Mouse (Mus musculus) adrenal gland, adult 18-20 months (tissue): Measurements from ENCODE around the gene Nemp2. TPM values are rescaled to one million over a fixed set of nuclear protein-coding genes. Genes with fewer than 3 reads are reported as not detected.
"Not testable (repeated sequence)": the region's sequence is repeated elsewhere in the genome, so short reads cannot be mapped to it uniquely, and the experiment has no call there.

Experiments used
- DNase-seq, 2 experiments: peaks; one replicate each; pipeline ENCODE4 v3.0.0; 2021 to 2022; ENCODE audit warnings: low spot score in 2 of 2
- total RNA-seq, 2 experiments: library from RNA; stranded (reverse); gene quantifications; 1 replicate in 1 of 2; 2 replicates in 1 of 2; pipeline ENCODE4 v1.2.3; 2021

Nemp2 gene
- total RNA-seq, 2 experiments from 2014 or later, result 1.5 to 1.9 TPM

- DNase-seq, result no peak
Measured at GRCm38 (mm10) chr1:52652601-52653253, 22.2 kb downstream of the Nemp2 start.

DNA sequence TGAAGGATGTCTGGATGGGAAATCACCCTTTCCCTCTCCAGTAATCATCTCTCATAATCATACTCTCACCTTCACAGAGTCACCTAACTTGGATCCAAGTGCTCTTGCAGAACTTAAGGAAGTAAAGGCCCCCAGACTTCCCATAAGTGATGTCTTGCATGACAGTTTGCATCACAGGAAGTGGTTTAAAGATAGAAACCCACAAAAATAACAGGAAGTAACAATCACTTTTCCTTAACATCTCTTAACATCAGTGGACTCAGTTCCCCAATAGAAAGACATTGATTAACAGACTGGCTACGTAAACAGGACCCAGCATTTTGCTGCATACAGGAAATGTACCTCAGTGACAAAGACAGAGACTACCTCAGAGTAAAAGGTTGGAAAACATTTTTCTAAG is 22.9 kb downstream of the Nemp2 start:
- DNase-seq, result no peak

DNA sequence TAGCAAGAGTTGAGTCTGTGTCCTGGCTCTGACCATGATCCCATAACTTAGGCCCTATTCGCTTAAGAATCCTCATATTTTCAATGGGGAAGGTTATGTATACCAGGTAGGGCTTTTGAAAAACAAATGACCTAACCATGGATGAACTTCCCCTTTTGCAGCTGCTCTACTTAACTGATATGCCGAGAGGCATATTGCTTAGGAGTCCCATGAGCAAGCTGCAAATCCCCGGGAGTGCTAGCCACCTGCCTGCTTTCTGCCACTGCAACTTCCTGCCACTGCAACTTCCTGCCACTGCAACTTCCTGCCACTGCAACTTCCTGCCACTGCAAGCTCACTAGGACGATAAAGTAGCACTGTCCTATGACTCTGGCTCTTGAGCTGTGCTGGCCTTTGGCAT is 24.6 kb downstream of the Nemp2 start:
- DNase-seq, result no peak

GRCm38 (mm10) chr1:52658160-52658559 is 27.7 kb downstream of the Nemp2 start:
- no peak for DNase-seq

DNA sequence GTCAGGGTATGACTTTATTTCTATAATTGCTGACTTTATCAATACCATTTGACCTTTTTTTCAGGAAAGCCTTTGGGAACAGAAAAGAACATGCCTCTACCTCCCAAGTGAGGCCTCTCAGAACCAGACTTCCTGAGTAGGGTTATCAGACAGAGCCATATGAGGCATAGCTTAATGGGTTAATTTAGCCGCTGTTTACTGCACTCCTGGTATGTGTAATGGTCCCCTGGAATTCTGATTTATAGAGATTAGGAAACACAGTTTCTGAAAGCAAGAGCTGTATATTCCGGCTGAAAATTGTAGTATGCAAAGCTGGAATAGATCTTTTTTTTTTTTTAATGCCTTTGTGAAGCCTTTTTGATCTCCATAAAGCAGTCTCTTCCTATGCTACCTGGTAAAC is 29.8 kb downstream of the Nemp2 start:
- DNase-seq, result no peak

DNA sequence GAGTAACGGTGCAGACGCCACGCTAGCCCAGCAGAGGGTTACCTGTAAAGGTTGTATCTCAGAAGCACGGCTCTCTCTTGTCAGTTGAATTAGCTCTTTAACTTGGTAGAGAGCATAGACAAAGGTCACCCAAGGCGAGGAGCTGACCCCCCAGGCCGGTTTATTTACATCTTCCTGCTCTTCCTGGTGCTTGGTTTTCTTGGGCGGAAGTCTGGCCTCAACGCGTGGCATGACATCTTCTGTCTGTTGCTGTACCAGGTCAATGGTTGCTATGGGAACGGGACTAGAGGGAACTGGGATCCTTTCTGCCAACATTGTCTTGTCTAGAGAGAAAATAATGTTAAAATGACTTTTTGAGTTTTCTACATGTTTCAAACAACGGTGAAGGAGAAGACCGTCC is 30.3 kb downstream of the Nemp2 start:
- DNase-seq, result no peak

DNA sequence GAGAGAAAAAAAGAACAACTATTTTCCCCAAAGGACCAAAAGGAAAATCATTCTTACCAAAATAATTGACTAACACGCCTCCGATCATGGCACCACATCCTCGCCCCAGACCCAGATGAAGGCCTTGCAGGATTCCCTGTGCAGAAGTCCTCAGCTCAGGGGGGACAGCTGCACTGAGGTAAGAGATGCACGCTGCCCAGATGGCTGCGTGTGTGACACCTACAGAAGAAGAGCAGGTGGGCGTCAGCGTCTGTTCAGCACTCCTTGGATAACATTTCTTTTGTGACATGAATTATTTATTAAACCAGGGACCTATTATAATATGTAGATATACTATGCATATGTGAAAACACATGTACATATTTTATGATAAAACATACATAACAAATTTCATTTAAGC is 32.7 kb downstream of the Nemp2 start:
- no peak for DNase-seq

GRCm38 (mm10) chr1:52668743-52669323 is 38.3 kb downstream of the Nemp2 start:
- DNase-seq, result no peak

DNA sequence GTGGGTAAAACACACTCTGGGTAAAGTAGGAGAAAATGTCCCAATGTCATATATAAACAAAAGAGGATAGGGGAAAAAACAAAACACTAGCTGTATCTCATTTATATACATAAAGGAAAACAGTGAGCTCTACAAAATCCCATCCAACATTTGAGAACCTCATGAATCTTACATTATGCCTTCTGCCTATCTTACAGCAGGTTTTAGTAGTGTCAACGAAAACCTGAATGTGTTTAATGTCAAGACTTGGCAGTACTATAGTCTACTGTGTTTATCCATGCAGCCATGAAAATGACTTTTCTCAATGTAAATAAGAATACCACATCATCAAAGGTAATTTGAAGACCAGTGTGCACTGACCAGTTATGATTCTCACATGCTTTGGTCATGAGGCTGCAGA is 39.4 kb downstream of the Nemp2 start:
- DNase-seq, result no peak

- no peak for DNase-seq
Measured at GRCm38 (mm10) chr1:52675561-52676551, 45.4 kb downstream of the Nemp2 start.

- DNase-seq, result peak in 1 of 2 experiments; percentile 21
Measured at GRCm38 (mm10) chr1:52676621-52677020, 46.1 kb downstream of the Nemp2 start.

- no peak for DNase-seq
Measured at GRCm38 (mm10) chr1:52683550-52683949, 53.0 kb downstream of the Nemp2 start.

DNA sequence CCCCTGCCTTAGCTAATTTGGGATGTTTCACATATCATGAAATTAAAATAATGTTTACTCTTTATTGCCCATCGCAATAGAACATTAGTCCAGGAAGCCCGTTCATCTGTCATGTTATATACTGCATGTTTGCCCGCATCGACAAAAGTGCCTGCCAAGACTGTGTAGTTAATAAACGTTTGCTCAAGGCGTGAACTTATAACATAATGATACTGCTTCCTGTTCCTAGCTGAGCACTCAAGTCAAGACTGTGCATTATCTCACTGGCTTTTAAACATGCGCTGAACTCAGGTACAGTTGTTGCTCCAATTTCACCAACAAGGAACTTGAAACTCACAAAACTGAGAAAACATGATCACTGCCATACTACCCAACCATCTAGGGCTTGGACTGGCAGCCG is 57.1 kb downstream of the Nemp2 start:
- no peak for DNase-seq

DNA sequence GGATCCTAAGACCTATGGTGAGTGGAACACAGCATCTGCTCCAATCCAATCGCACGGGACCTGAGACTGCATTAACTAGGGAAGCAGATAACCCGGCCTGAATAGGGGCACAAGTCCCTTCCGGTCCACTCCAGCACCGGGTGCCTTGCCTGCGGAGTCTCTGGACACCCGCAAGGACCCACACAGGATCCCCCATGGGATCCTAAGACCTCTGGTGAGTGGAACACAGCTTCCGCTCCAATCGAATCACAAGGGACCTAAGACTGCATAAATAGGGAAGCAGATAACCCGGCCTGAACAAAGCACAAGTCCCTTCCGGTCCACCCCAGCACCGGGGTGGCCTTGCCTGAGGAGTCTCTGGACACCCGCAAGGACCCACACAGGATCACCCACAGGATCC is 64.0 kb downstream of the Nemp2 start:
- DNase-seq, result not testable (repeated sequence)

Other genes with a start within 250 kb of the Nemp2 start
- 10 to 100 TPM; 53.1 to 54.0 TPM for gene Nab1, start 130.0 kb upstream of the Nemp2 start, total RNA-seq
- gene Mfsd6, start 96.8 kb downstream of the Nemp2 start, total RNA-seq, result 10 to 100 TPM; 17.0 to 17.9 TPM
- 10 to 100 TPM; 23.7 to 24.9 TPM for gene Inpp1, start 187.0 kb downstream of the Nemp2 start, total RNA-seq
- gene Hibch, start 214.2 kb downstream of the Nemp2 start, total RNA-seq, result 10 to 100 TPM; 63.0 to 97.6 TPM